Mouse (Mus musculus): ENCODE measurements at regions not wholly inside any gene's neighbourhood (a gene's known extent, or its start where the extent isn't known, plus 50 kb on each side); places are given as distances from the start of the nearest gene placed in this dataset.
A peak's percentile ranks its signal among the peaks of the same experiment; 100 is the strongest.

- Histone ChIP-seq H3K9ac (ENCODE audit: control insufficient read depth, low read depth, low read length, poor library complexity, severe bottlenecking) (no peak overlapping the region), H3K27ac (ENCODE audit: control insufficient read depth, low read depth, low read length) (no peak overlapping the region), H3K79me2 (ENCODE audit: control insufficient read depth, insufficient read depth, low read length, poor library complexity) (no peaks in the 10 kb centered on the region), H3K4me1 (ENCODE audit: control insufficient read depth in 1 of 2, insufficient read depth in 2 of 2, low read length in 2 of 2) (no peaks in the 10 kb centered on the region), H3K27me3 (ENCODE audit: control insufficient read depth in 1 of 2, insufficient read depth in 2 of 2, low read length in 2 of 2) (no peaks in the 10 kb centered on the region; a peak in 1 of 4 replicates), H3K4me3 (ENCODE audit: control insufficient read depth in 1 of 2, insufficient read depth in 1 of 2, low read depth in 2 of 2, low read length in 2 of 2) (no peak overlapping the region), H3K36me3 (ENCODE audit: control insufficient read depth in 1 of 2, insufficient read depth in 2 of 2, low read length in 2 of 2) (no peaks in the 10 kb centered on the region), H3K9me3 (replicated peaks; ENCODE audit: insufficient read depth, low read length) (no peaks in the 10 kb centered on the region)
- DNase-seq (ENCODE audit: low read depth, low spot score), result no peak
- TF ChIP-seq MAZ (IDR thresholded peaks at IDR 0.05; ENCODE audit: low read depth, low read length) (no peak), ELF1 (IDR thresholded peaks at IDR 0.05; ENCODE audit: low read depth, low read length) (no peak), GABPA (IDR thresholded peaks at IDR 0.05; ENCODE audit: low read depth, low read length) (no peak), USF2 (IDR thresholded peaks at IDR 0.05; ENCODE audit: borderline replicate concordance in 1 of 2, insufficient read depth in 1 of 2, low read depth in 1 of 2, low read length in 2 of 2) (no peak), RAD21 (IDR thresholded peaks at IDR 0.05; ENCODE audit: low read depth, low read length) (no peak)
These were observed 70.6 kb upstream of the Olfm4 start for GRCm38 (mm10) chr14:79913315-79913714.

- no peak for TF ChIP-seq JUND (IDR thresholded peaks at IDR 0.05; ENCODE audit: low read depth, low read length)
- TF ChIP-seq NRF1 (IDR thresholded peaks at IDR 0.05; ENCODE audit: insufficient read depth, low read depth, low read length, poor library complexity, severe bottlenecking), result no peak
- TF ChIP-seq CHD1 (IDR thresholded peaks at IDR 0.05; ENCODE audit: low read depth, low read length), result no peak
- no peak for TF ChIP-seq HCFC1 (IDR thresholded peaks at IDR 0.05; ENCODE audit: low read depth, low read length)
- no peak for TF ChIP-seq KAT2A (conservative IDR thresholded peaks at IDR 0.05; ENCODE audit: low read depth, low read length)
- TF ChIP-seq E2F4 (IDR thresholded peaks at IDR 0.05; ENCODE audit: borderline replicate concordance, low read depth, low read length), result no peak
- peak; percentile 53 for TF ChIP-seq SMC3 (IDR thresholded peaks at IDR 0.05; ENCODE audit: low read depth, low read length)
- no peak for TF ChIP-seq UBTF (IDR thresholded peaks at IDR 0.05; ENCODE audit: borderline replicate concordance, insufficient read depth, low read depth, low read length)
- no peak for TF ChIP-seq POLR2AphosphoS5 (IDR thresholded peaks at IDR 0.05; ENCODE audit: borderline replicate concordance, low read depth, low read length)
- TF ChIP-seq RAD21 (IDR thresholded peaks at IDR 0.05; ENCODE audit: low read depth, low read length), result peak; percentile 57
- TF ChIP-seq ZNF384 (IDR thresholded peaks at IDR 0.05; ENCODE audit: low read depth, low read length), result no peak
- TF ChIP-seq CTCF (IDR thresholded peaks at IDR 0.05 in 2 of 3, conservative IDR thresholded peaks at IDR 0.05 in 1 of 3; ENCODE audit: control insufficient read depth in 1 of 3, insufficient read depth in 1 of 3, low read depth in 2 of 3, low read length in 3 of 3, poor library complexity in 1 of 3, severe bottlenecking in 1 of 3), result peak; percentile 31 to 73 (median 59); a peak in 5 of 6 replicates
- TF ChIP-seq SIN3A (IDR thresholded peaks at IDR 0.05; ENCODE audit: low read length), result no peak
- no peak for TF ChIP-seq MYB (IDR thresholded peaks at IDR 0.05; ENCODE audit: low read depth, low read length)
- no peak for TF ChIP-seq TAL1 (IDR thresholded peaks at IDR 0.05; ENCODE audit: low read length)
- TF ChIP-seq TCF12 (IDR thresholded peaks at IDR 0.05; ENCODE audit: low read depth, low read length), result no peak
- TF ChIP-seq BHLHE40 (IDR thresholded peaks at IDR 0.05; ENCODE audit: borderline replicate concordance, low read depth, low read length), result no peak
- peak; percentile 31 for TF ChIP-seq ZC3H11A (IDR thresholded peaks at IDR 0.05; ENCODE audit: low read depth, low read length)
- no peak for TF ChIP-seq MAZ (IDR thresholded peaks at IDR 0.05; ENCODE audit: low read depth, low read length)
- no peak for TF ChIP-seq USF1 (IDR thresholded peaks at IDR 0.05; ENCODE audit: low read depth, low read length)
- no peak for TF ChIP-seq MXI1 (IDR thresholded peaks at IDR 0.05; ENCODE audit: low read depth, low read length)
- TF ChIP-seq ETS1 (IDR thresholded peaks at IDR 0.05; ENCODE audit: low read depth, low read length), result no peak
- no peak for TF ChIP-seq ZKSCAN1 (IDR thresholded peaks at IDR 0.05; ENCODE audit: low read depth, low read length)
- TF ChIP-seq RCOR1 (IDR thresholded peaks at IDR 0.05; ENCODE audit: low read depth, low read length), result no peak
- TF ChIP-seq EP300 (IDR thresholded peaks at IDR 0.05; ENCODE audit: low read depth in 1 of 2, low read length in 2 of 2), result no peak
- no peak for TF ChIP-seq TBP (IDR thresholded peaks at IDR 0.05; ENCODE audit: low read depth, low read length)
- no peak for TF ChIP-seq POLR2AphosphoS2 (IDR thresholded peaks at IDR 0.05; ENCODE audit: low read length)
- TF ChIP-seq GATA1 (IDR thresholded peaks at IDR 0.05; ENCODE audit: low read depth, low read length), result no peak
- no peak overlapping the region for H3K9ac ChIP-seq (ENCODE audit: control insufficient read depth, low read depth, low read length, poor library complexity, severe bottlenecking)
- no peaks in the 10 kb centered on the region for H3K9me3 ChIP-seq (replicated peaks; ENCODE audit: insufficient read depth, low read length)
- peak; percentile 28 for DNase-seq (ENCODE audit: low read depth, low spot score)
- H3K27ac ChIP-seq (ENCODE audit: control insufficient read depth, low read depth, low read length), result no peak overlapping the region
- no peaks in the 10 kb centered on the region for H3K4me1 ChIP-seq (ENCODE audit: control insufficient read depth in 1 of 2, insufficient read depth in 2 of 2, low read length in 2 of 2)
- no peaks in the 10 kb centered on the region for H3K79me2 ChIP-seq (ENCODE audit: control insufficient read depth, insufficient read depth, low read length, poor library complexity)
- H3K36me3 ChIP-seq (ENCODE audit: control insufficient read depth in 1 of 2, insufficient read depth in 2 of 2, low read length in 2 of 2), result no peaks in the 10 kb centered on the region
- H3K27me3 ChIP-seq (ENCODE audit: control insufficient read depth in 1 of 2, insufficient read depth in 2 of 2, low read length in 2 of 2), result no peaks in the 10 kb centered on the region; a peak in 1 of 4 replicates
- H3K4me3 ChIP-seq (ENCODE audit: control insufficient read depth in 1 of 2, insufficient read depth in 1 of 2, low read depth in 2 of 2, low read length in 2 of 2), result no peak overlapping the region
These were observed 71.3 kb upstream of the Olfm4 start for GRCm38 (mm10) chr14:79912610-79913009.
